Mouse (Mus musculus): Measurements from ENCODE around the gene Arfgap1. TPM values are rescaled to one million over a fixed set of nuclear protein-coding genes. Genes with fewer than 3 reads are reported as not detected.

Gene Arfgap1
- polyA plus RNA-seq, 1 experiment from 2014 or later: 43.2 TPM

DNA sequence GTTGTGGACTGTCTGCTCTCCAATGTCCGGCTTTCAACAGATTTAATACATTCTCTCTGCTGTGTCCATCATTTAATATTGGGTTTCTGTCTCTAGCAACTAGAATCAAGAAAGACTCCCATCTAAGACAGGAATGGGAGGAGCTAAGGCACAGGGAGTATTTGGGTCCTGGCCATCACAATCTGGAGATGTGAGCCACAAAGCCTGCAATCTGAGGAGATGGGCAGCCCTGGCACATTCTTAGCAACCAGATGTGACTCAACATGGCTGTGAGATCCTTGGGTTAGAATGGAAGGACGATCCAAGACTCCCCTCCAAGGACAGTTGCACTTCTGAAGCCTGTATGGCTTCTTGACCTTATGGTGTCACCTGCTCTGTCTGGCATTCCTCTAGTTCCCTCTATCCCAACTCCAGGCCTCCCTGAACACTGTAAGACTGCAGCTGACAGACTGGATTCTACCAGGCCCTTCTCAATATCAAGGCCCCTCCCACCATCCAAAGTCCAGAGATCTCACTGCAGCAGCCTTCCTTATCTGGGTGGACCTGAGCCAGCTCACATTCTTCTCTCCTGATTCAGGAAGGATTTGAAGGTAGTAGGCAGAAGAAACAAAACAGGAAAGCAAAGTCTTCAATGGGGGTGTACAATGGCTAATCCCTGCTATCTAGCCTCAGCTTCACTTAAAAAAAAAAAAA lies 4.3 kb upstream of the Arfgap1 start:
- DNase-seq (ENCODE audit: low spot score) (no peak), ATAC-seq (replicated peaks; ENCODE audit: insufficient number of reproducible peaks, low FRiP score, low TSS enrichment, low read depth) (no peak)
- Histone ChIP-seq H3K9me3 (replicated peaks; ENCODE audit: control insufficient read depth, low read length) (no peaks in the 10 kb centered on the region), H3K9ac (replicated peaks; ENCODE audit: low read length) (no peak overlapping the region), H3K27ac (replicated peaks; ENCODE audit: low read depth, low read length) (no peak overlapping the region), H3K27me3 (ENCODE audit: control insufficient read depth, insufficient read depth, low read length) (no peaks in the 10 kb centered on the region), H3K4me3 (ENCODE audit: low read depth, low read length) (no peak overlapping the region), H3K4me2 (ENCODE audit: low read depth, low read length) (no peak overlapping the region), H3K4me1 (ENCODE audit: control insufficient read depth, insufficient read depth, low read length) (no peaks in the 10 kb centered on the region), H3K36me3 (replicated peaks; ENCODE audit: control insufficient read depth, insufficient read depth, low read depth, low read length) (no peaks in the 10 kb centered on the region)
- WGBS: 76% methylated on average over 2 of the region's 2 CpGs

DNA sequence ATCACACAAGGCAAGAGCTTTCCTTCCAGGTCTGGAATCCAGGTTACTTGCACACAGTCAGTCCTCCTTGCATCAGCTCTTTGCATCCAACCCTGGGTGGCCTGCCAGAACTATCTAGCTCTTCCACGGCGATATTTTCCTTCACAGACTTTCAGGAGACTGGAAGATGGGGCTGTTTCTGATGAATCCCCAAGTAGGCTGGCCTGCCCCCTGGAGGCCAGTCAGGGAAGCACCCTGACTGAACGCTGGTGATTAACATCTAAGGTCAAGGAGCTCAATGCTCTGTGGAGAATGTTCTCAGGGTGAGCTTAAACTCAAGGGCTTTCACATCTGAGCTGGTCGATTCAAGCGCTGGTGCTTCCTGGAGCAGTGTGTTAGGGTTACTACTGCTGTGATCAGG lies 3.1 kb upstream of the Arfgap1 start:
- H3K36me3 ChIP-seq (replicated peaks; ENCODE audit: control insufficient read depth, insufficient read depth, low read depth, low read length): no peaks in the 10 kb centered on the region
- ATAC-seq (replicated peaks; ENCODE audit: insufficient number of reproducible peaks, low FRiP score, low TSS enrichment, low read depth): no peak
- 4% methylated on average over 5 of the region's 5 CpGs for WGBS
- H3K4me3 ChIP-seq (ENCODE audit: low read depth, low read length): no peak overlapping the region
- H3K4me1 ChIP-seq (ENCODE audit: control insufficient read depth, insufficient read depth, low read length): no peaks in the 10 kb centered on the region
- no peaks in the 10 kb centered on the region for H3K27me3 ChIP-seq (ENCODE audit: control insufficient read depth, insufficient read depth, low read length)
- no peak overlapping the region for H3K27ac ChIP-seq (replicated peaks; ENCODE audit: low read depth, low read length)
- no peaks in the 10 kb centered on the region for H3K9me3 ChIP-seq (replicated peaks; ENCODE audit: control insufficient read depth, low read length)
- peak; percentile 85 for DNase-seq (ENCODE audit: low spot score)
- H3K4me2 ChIP-seq (ENCODE audit: low read depth, low read length): no peak overlapping the region
- no peak overlapping the region for H3K9ac ChIP-seq (replicated peaks; ENCODE audit: low read length)

DNA sequence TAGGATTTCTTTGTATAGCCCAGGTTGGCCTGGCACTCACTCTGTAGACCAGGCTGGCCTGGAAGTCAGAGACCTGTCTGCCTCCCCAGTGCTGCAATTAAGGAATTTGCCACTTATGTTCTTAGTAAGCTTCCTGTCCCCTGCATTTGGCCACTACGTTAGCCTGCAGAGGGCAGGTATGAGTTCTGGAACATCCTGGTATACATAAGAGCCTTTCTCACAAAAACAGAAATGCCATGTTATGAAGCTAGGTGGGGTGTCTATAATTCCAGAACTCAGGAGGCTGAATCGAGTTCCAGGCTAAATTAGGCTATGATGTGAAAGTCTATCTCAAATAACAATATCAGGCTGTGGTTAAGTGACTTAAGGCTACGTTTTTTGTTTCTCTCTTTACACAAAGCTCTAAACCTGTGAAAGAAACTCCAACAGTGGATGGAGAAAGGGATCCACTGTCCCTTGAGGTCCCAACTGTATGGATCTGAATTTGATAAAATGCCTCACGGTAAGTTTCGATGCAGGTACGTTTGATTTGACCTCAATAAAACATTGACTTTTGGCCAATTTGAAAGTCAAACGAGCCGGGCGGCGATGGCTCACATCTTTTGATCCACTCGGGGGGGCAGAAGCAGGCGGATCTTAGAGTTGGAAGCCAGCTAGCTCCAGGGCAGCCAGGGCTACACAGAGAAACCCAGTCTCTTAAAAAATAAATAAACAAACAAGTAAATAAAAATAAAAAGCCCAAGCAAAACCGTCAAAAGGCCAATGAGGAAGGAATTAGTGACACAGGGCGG lies 738 bp upstream of the Arfgap1 start:
- Histone ChIP-seq H3K4me1 (ENCODE audit: control insufficient read depth, insufficient read depth, low read length) (no peaks in the 10 kb centered on the region), H3K9ac (replicated peaks; ENCODE audit: low read length) (peak overlapping the region; percentile 86), H3K9me3 (replicated peaks; ENCODE audit: control insufficient read depth, low read length) (no peaks in the 10 kb centered on the region), H3K36me3 (replicated peaks; ENCODE audit: control insufficient read depth, insufficient read depth, low read depth, low read length) (no peaks in the 10 kb centered on the region; the same call in 1 of the 2 replicates), H3K27ac (replicated peaks; ENCODE audit: low read depth, low read length) (no peak overlapping the region; the same call in 1 of the 2 replicates), H3K4me3 (ENCODE audit: low read depth, low read length) (peak overlapping the region; percentile 83), H3K27me3 (ENCODE audit: control insufficient read depth, insufficient read depth, low read length) (no peaks in the 10 kb centered on the region), H3K4me2 (ENCODE audit: low read depth, low read length) (peak overlapping the region; percentile 68)
- DNase-seq (ENCODE audit: low spot score) (peak; percentile 26), ATAC-seq (replicated peaks; ENCODE audit: insufficient number of reproducible peaks, low FRiP score, low TSS enrichment, low read depth) (no peak)
- WGBS: 17% methylated on average over 14 of the region's 14 CpGs

DNA sequence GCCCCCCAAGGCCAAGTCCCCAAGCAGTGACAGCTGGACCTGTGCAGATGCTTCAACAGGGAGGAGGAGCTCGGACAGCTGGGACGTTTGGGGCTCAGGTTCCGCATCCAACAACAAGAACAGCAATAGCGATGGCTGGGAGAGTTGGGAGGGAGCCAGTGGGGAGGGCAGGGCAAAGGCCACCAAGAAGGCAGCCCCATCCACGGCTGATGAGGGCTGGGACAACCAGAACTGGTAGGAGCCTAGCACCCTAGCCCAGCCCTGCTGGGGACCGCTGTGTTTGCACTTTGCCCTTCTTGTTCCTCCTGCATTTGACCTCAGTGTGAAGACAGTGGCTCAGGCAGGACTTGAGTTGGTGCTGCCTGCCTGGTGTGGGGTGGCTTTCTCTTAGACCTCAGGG lies 14.1 kb downstream of the Arfgap1 start:
- H3K4me1 ChIP-seq (ENCODE audit: control insufficient read depth, insufficient read depth, low read length): no peaks in the 10 kb centered on the region
- no peak overlapping the region for H3K4me2 ChIP-seq (ENCODE audit: low read depth, low read length)
- ATAC-seq (replicated peaks; ENCODE audit: insufficient number of reproducible peaks, low FRiP score, low TSS enrichment, low read depth): no peak
- WGBS: 71% methylated on average over 6 of the region's 6 CpGs
- H3K27me3 ChIP-seq (ENCODE audit: control insufficient read depth, insufficient read depth, low read length): no peaks in the 10 kb centered on the region
- H3K4me3 ChIP-seq (ENCODE audit: low read depth, low read length): no peak overlapping the region
- H3K9ac ChIP-seq (replicated peaks; ENCODE audit: low read length): no peak overlapping the region
- peaks cover 19% of the 10 kb centered on the region for H3K36me3 ChIP-seq (replicated peaks; ENCODE audit: control insufficient read depth, insufficient read depth, low read depth, low read length)
- H3K9me3 ChIP-seq (replicated peaks; ENCODE audit: control insufficient read depth, low read length): no peaks in the 10 kb centered on the region
- no peak overlapping the region for H3K27ac ChIP-seq (replicated peaks; ENCODE audit: low read depth, low read length)
- no peak for DNase-seq (ENCODE audit: low spot score)

DNA sequence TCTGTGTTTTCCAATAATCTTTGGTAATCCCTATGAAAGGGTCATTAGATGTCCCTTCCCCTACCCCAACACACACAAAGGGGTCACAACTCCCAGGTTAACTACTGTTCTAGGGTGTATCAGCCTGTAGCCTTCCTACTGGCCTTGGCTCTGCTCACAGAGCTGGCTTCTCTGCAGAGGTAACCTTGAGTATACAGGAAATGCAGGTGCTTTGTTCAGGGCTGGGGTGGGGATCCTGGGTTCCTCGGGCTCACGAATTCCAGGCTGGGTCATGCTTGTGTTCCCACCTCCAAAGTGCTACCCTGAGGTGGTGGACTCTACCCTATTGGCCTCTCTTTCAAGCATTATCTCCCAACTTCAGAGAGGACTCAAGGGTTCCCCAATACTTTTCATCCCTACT lies 18.6 kb downstream of the Arfgap1 start:
- Histone ChIP-seq H3K9me3 (replicated peaks; ENCODE audit: control insufficient read depth, low read length) (no peaks in the 10 kb centered on the region), H3K27me3 (ENCODE audit: control insufficient read depth, insufficient read depth, low read length) (no peaks in the 10 kb centered on the region), H3K27ac (replicated peaks; ENCODE audit: low read depth, low read length) (no peak overlapping the region), H3K4me3 (ENCODE audit: low read depth, low read length) (no peak overlapping the region), H3K36me3 (replicated peaks; ENCODE audit: control insufficient read depth, insufficient read depth, low read depth, low read length) (peaks cover 5% of the 10 kb centered on the region), H3K4me2 (ENCODE audit: low read depth, low read length) (no peak overlapping the region), H3K9ac (replicated peaks; ENCODE audit: low read length) (no peak overlapping the region), H3K4me1 (ENCODE audit: control insufficient read depth, insufficient read depth, low read length) (no peaks in the 10 kb centered on the region)
- DNase-seq (ENCODE audit: low spot score) (no peak), ATAC-seq (replicated peaks; ENCODE audit: insufficient number of reproducible peaks, low FRiP score, low TSS enrichment, low read depth) (no peak)
- 88% methylated on average over 2 of the region's 2 CpGs for WGBS

DNA sequence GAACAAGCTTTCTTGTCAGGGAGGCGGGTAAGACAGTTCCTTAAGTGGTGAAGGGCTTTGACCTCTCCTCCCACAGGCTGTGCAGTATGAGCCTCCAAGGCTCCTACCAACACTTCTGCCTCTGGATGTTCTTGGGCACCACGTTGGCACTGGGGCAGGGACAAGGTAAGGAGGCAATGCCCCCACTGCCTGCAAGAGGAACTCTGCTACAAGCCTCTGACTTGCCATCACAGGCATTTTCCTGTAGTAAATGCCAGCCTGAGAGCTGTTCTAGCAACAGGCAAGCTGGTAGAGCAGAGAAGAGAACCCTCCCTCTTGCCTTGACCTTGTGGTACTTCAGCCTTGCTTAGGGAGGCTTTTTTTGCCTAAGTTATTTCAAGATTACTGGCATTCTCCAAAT lies 19.4 kb downstream of the Arfgap1 start, which contains the start of gene Col20a1:
Gene Col20a1, plus strand, starts transcription at position 87 of the 400 bp plus-strand sequence.
- Histone ChIP-seq H3K4me1 (ENCODE audit: control insufficient read depth, insufficient read depth, low read length) (no peaks in the 10 kb centered on the region), H3K4me3 (ENCODE audit: low read depth, low read length) (no peak within 1 kb of the TSS), H3K27ac (replicated peaks; ENCODE audit: low read depth, low read length) (no peak within 1 kb of the TSS), H3K9me3 (replicated peaks; ENCODE audit: control insufficient read depth, low read length) (no peaks in the 10 kb centered on the region), H3K36me3 (replicated peaks; ENCODE audit: control insufficient read depth, insufficient read depth, low read depth, low read length) (no peaks in the 10 kb centered on the region), H3K27me3 (ENCODE audit: control insufficient read depth, insufficient read depth, low read length) (no peaks in the 10 kb centered on the region), H3K9ac (replicated peaks; ENCODE audit: low read length) (no peak within 1 kb of the TSS), H3K4me2 (ENCODE audit: low read depth, low read length) (no peak within 1 kb of the TSS)
- DNase-seq (ENCODE audit: low spot score) (no peak), ATAC-seq (replicated peaks; ENCODE audit: insufficient number of reproducible peaks, low FRiP score, low TSS enrichment, low read depth) (no peak)
- 57% methylated on average over 2 of the region's 2 CpGs for WGBS

DNA sequence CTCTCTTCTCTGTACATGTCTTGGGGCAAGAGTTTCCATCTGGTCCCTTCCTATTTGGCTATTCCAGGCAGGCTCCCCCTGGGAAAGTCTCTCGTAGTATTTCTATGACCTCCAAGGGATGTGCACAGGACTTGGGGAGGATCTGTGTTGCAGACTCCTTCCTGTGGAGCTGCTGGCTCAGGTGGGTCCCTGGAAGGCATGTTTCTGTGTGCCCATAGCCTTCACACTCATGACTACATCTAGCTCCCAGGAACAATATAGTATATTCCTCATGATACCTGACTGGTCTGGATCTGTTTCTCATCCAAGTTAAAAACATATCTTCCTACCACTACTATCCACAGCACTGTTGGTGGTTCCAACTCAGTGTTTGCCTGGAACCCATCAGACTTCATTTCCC lies 20.0 kb downstream of the Arfgap1 start:
- ATAC-seq (replicated peaks; ENCODE audit: insufficient number of reproducible peaks, low FRiP score, low TSS enrichment, low read depth): no peak
- Histone ChIP-seq H3K36me3 (replicated peaks; ENCODE audit: control insufficient read depth, insufficient read depth, low read depth, low read length) (no peaks in the 10 kb centered on the region), H3K4me2 (ENCODE audit: low read depth, low read length) (no peak overlapping the region), H3K27ac (replicated peaks; ENCODE audit: low read depth, low read length) (no peak overlapping the region), H3K9ac (replicated peaks; ENCODE audit: low read length) (no peak overlapping the region), H3K4me1 (ENCODE audit: control insufficient read depth, insufficient read depth, low read length) (no peaks in the 10 kb centered on the region), H3K9me3 (replicated peaks; ENCODE audit: control insufficient read depth, low read length) (no peaks in the 10 kb centered on the region), H3K27me3 (ENCODE audit: control insufficient read depth, insufficient read depth, low read length) (no peaks in the 10 kb centered on the region), H3K4me3 (ENCODE audit: low read depth, low read length) (no peak overlapping the region)
- DNase-seq (ENCODE audit: low spot score): no peak
- WGBS: 55% methylated on average over 1 of the region's 1 CpGs

DNA sequence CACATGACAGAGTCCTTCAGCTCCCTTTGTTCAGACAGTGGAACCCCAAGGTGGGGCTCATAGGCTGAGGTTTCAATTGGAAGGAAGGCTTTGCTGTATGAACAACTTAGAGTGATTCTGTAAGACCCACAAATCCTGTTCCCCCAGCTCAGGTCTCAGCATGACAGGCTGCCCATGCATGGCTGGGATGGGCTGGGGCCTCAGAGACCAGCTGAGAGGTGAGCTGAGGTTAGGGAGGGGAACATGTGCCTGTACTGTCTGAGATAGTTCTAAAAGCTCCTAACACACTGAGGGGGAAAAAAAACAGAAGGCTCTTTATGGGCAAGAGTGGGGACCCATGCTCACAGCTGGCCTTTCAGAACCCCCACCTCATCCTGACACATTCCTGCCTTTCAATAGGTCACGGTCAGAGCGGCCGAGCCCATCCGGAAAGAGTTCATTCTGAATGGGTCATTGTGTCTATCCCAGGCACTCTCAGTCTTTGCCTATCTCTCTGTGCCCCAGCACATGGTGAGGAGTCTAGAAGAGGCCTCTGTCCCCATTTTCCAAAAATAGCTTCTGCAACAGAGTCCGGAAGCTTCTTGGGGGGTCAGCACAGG lies 20.5 kb downstream of the Arfgap1 start:
- Histone ChIP-seq H3K4me3 (ENCODE audit: low read depth, low read length) (no peak overlapping the region), H3K9me3 (replicated peaks; ENCODE audit: control insufficient read depth, low read length) (no peaks in the 10 kb centered on the region), H3K27ac (replicated peaks; ENCODE audit: low read depth, low read length) (no peak overlapping the region), H3K9ac (replicated peaks; ENCODE audit: low read length) (no peak overlapping the region), H3K4me1 (ENCODE audit: control insufficient read depth, insufficient read depth, low read length) (no peaks in the 10 kb centered on the region), H3K4me2 (ENCODE audit: low read depth, low read length) (no peak overlapping the region), H3K36me3 (replicated peaks; ENCODE audit: control insufficient read depth, insufficient read depth, low read depth, low read length) (no peaks in the 10 kb centered on the region), H3K27me3 (ENCODE audit: control insufficient read depth, insufficient read depth, low read length) (no peaks in the 10 kb centered on the region)
- ATAC-seq (replicated peaks; ENCODE audit: insufficient number of reproducible peaks, low FRiP score, low TSS enrichment, low read depth): peak; percentile 58; the same call in 1 of the 2 replicates
- peak; percentile 11 for DNase-seq (ENCODE audit: low spot score)
- WGBS: 18% methylated on average over 5 of the region's 5 CpGs
